Mouse (Mus musculus) midbrain, postnatal 0 days (tissue): ENCODE data around the gene Gm826. TPM values are rescaled to one million over a fixed set of nuclear protein-coding genes. Genes with fewer than 3 reads are reported as not detected.

Experiments used
- ATAC-seq: fragments of 200-750 bp; cut with Nextera tagmentation; 2 replicates; pipeline ENCODE4 v1.8.0; 2017; ENCODE audit warnings: moderate number of reproducible peaks, mild to moderate bottlenecking, moderate TSS enrichment, moderate library complexity; ENCODE audit not compliant: low FRiP score
- DNase-seq: peaks from one replicate; pipeline ENCODE4 v3.0.0-alpha.2; 2015; ENCODE audit warnings: low spot score
- H3K27ac ChIP-seq: fragments of 300-500 bp; sonication (generic); 2 replicates; pipeline ENCODE4 v1.5.1; 2014; ENCODE audit warnings: low read depth, mild to moderate bottlenecking, low read length, mixed read lengths
- H3K27me3 ChIP-seq: fragments of 300-500 bp; sonication (generic); 2 replicates; pipeline ENCODE4 v1.6.1; 2014; ENCODE audit warnings: low read length, control low read depth, mixed read lengths; ENCODE audit not compliant: insufficient read depth
- H3K36me3 ChIP-seq: fragments of 300-500 bp; sonication (generic); 2 replicates; pipeline ENCODE4 v1.6.1; 2014; ENCODE audit warnings: low read length, control low read depth, mixed read lengths; ENCODE audit not compliant: insufficient read depth
- H3K4me1 ChIP-seq: fragments of 300-500 bp; sonication (generic); 2 replicates; pipeline ENCODE4 v1.6.1; 2014; ENCODE audit warnings: mild to moderate bottlenecking, control low read depth, antibody characterized with exemption, low read length, mixed read lengths; ENCODE audit not compliant: insufficient read depth
- H3K4me2 ChIP-seq: fragments of 300-500 bp; sonication (generic); 2 replicates; pipeline ENCODE4 v1.6.1; 2014; ENCODE audit warnings: low read depth, mild to moderate bottlenecking, low read length, mixed read lengths; ENCODE audit not compliant: poor library complexity, severe bottlenecking
- H3K4me3 ChIP-seq: fragments of 300-500 bp; sonication (generic); 2 replicates; pipeline ENCODE4 v1.5.1; 2014; ENCODE audit warnings: low read depth, mild to moderate bottlenecking, low read length, moderate library complexity
- H3K9ac ChIP-seq: fragments of 300-500 bp; sonication (generic); replicated peaks from 2 replicates; pipeline ENCODE4 v1.6.1; 2014; ENCODE audit warnings: mild to moderate bottlenecking, low read length, moderate library complexity, mixed read lengths; ENCODE audit not compliant: poor library complexity, severe bottlenecking
- H3K9me3 ChIP-seq: fragments of 300-500 bp; sonication (generic); 2 replicates; pipeline ENCODE4 v1.6.1; 2016; ENCODE audit warnings: low read length, control low read depth
- CTCF ChIP-seq: IDR thresholded peaks from 2 replicates; pipeline ENCODE4 v1.5.1; 2016; ENCODE audit warnings: antibody characterized with exemption, mild to moderate bottlenecking
- WGBS: fragments of 180-500 bp; shearing (Covaris S2); extraction: QIAGEN DNeasy Blood & Tissue Kit; methylation state at CpG from one replicate; pipeline ENCODE4 v1.1.7; 2014; 5-methylcytosine and 5-hydroxymethylcytosine counted together
- polyA plus RNA-seq: library from polyadenylated mRNA; unstranded; fragments of >200 nt; fragmentation: Nextera tagmentation; extraction: Ambion mirVana; gene quantifications from 2 replicates; pipeline ENCODE4 v1.2.1, GENCODE M21; 2015
- total RNA-seq: library from RNA; depleted of rRNA; stranded (reverse); fragments of >200 nt; gene quantifications from 2 replicates; pipeline ENCODE4 v1.2.3, GENCODE M21; 2014

The Gm826 gene
- total and polyA plus RNA-seq, 2 experiments from 2014 or later = 0.22 TPM; not detected in 1

DNA sequence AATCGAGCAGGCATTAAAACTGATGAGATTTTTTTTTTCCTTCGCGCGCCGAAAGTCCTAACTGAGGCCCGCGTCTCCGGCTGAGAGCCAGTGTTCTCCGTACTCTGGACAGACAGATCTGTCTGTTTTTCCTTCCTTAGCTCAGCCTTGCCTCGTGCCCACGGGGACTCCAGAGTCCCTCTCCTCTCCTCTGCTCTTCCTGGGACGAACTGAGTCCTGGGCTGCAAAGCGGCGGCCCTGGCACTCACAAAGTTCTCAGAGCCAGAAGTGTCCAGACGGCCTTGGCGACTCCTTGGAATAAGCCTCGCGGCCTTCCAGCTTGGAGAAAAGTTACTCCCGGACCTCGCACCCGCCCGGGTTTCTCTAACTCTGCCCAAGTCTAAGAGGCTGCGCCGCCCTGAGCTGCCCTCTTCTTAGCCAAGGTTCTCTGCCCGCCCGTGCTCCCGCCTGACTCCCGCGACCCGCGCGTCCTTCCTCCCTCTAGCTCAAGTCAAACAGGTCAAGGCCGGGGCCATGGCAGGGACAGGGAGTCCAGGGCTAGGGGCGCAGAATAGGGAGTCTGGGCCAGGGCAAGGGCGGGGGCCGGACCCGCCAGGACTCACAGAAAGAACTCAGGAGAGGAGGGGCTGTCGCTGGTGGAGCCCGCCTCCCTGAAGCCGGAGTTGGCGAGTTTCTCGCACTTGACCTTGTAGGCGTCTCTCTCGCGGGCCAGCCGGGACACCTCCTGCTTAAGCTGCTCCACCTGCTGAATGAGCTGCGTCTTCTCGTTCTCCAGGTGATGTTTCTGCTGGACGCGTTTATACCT lies 31.3 kb upstream of the Gm826 start:
- Histone ChIP-seq H3K4me3 (peak overlapping the region; percentile 52), H3K9ac (0 out of 2 replicates have a peak overlapping the region, but pooled peaks have one; percentile 29), H3K9me3 (no peaks in the 10 kb centered on the region), H3K4me2 (peak overlapping the region; percentile 95), H3K27ac (no peak overlapping the region), H3K36me3 (no peaks in the 10 kb centered on the region), H3K4me1 (peaks cover 7% of the 10 kb centered on the region; the same call in 1 of the 2 replicates), H3K27me3 (peaks cover 63% of the 10 kb centered on the region)
- ATAC-seq (no peak), DNase-seq (no peak)
- 1% methylated on average over 50 of the region's 50 CpGs for WGBS
- TF ChIP-seq CTCF = no peak

- peaks cover 7% of the 10 kb centered on the region; the same call in 1 of the 2 replicates for H3K4me1 ChIP-seq
- no peak for TF ChIP-seq CTCF
- 7% methylated on average over 12 of the region's 12 CpGs for WGBS
- peak overlapping the region; percentile 33 for H3K4me2 ChIP-seq
- peak overlapping the region; percentile 52 for H3K4me3 ChIP-seq
- no peak overlapping the region for H3K27ac ChIP-seq
- ATAC-seq = no peak
- no peak overlapping the region for H3K9ac ChIP-seq
- peaks cover 63% of the 10 kb centered on the region for H3K27me3 ChIP-seq
- no peaks in the 10 kb centered on the region for H3K36me3 ChIP-seq
- DNase-seq = no peak
- no peaks in the 10 kb centered on the region for H3K9me3 ChIP-seq
Measured at GRCm38 (mm10) chr2:160364666-160365065, 30.7 kb upstream of the Gm826 start.

DNA sequence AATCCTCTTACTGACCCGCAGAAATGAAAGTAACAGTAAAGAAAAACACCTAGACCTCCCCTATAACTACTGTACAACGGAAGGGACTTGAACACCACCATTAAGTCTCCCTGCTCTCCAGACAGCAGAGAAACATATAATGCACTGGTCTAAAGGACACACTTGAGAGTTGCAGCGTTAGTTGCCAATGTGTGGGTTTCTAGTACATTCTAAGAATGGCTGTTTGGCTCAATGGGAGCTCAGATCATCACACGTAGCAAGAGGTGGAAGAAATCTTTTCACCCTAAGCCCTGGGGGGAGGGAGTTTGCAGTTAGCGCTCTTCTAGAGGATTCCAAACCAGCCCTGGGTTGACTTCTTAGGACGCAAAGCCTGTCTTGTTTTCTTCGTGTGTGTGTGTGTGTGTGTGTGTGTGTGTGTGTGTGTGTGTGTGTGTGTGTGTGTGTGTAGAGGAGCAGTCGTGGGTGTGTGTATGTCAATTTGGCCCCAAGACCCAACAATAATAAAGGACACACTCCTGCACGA lies 30.2 kb upstream of the Gm826 start:
- peaks cover 7% of the 10 kb centered on the region; the same call in 1 of the 2 replicates for H3K4me1 ChIP-seq
- peaks cover 63% of the 10 kb centered on the region for H3K27me3 ChIP-seq
- ATAC-seq (no peak), DNase-seq (no peak)
- H3K9me3 ChIP-seq = no peaks in the 10 kb centered on the region
- H3K4me2 ChIP-seq = peak overlapping the region; percentile 33
- no peak overlapping the region for H3K27ac ChIP-seq
- H3K9ac ChIP-seq = no peak overlapping the region
- 9% methylated on average over 9 of the region's 9 CpGs for WGBS
- H3K4me3 ChIP-seq = peak overlapping the region; percentile 14
- H3K36me3 ChIP-seq = no peaks in the 10 kb centered on the region
- TF ChIP-seq CTCF = no peak

DNA sequence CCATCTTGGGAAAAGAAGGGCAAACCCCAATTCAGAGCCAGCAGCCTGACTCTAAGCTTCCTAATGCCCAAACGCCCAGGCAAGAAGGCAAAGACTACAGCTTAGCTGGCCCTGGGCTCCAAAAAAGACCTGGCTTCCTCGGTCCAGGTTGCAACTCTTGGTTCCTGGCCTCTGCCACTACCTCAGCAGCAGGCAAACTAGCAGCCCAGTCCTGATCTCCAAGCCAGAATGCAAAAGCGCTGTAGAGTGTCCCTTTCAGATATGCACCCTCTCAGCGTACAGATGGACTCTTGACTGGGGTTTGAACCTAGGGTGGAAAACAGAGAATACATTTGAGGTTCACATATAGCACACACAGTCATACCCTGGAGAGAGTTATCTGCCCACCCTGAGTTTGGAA lies 29.2 kb upstream of the Gm826 start:
- Histone ChIP-seq H3K9me3 (no peaks in the 10 kb centered on the region), H3K27me3 (peaks cover 64% of the 10 kb centered on the region), H3K4me2 (no peak overlapping the region), H3K27ac (no peak overlapping the region), H3K9ac (no peak overlapping the region), H3K4me1 (peaks cover 7% of the 10 kb centered on the region; the same call in 1 of the 2 replicates), H3K4me3 (no peak overlapping the region), H3K36me3 (no peaks in the 10 kb centered on the region)
- DNase-seq (no peak), ATAC-seq (no peak)
- 59% methylated on average over 4 of the region's 4 CpGs for WGBS
- TF ChIP-seq CTCF = no peak

- WGBS = 26% methylated on average over 16 of the region's 16 CpGs
- no peak overlapping the region for H3K4me2 ChIP-seq
- H3K4me1 ChIP-seq = peaks cover 7% of the 10 kb centered on the region; the same call in 1 of the 2 replicates
- no peak overlapping the region for H3K27ac ChIP-seq
- peaks cover 73% of the 10 kb centered on the region for H3K27me3 ChIP-seq
- no peak for TF ChIP-seq CTCF
- H3K36me3 ChIP-seq = no peaks in the 10 kb centered on the region
- DNase-seq (no peak), ATAC-seq (no peak)
- H3K4me3 ChIP-seq = no peak overlapping the region
- H3K9ac ChIP-seq = no peak overlapping the region
- no peaks in the 10 kb centered on the region for H3K9me3 ChIP-seq
Measured at GRCm38 (mm10) chr2:160361442-160362121, 27.6 kb upstream of the Gm826 start.
